ENCODE assay signal across 18 mouse cellular contexts in the genomic region with DNA sequence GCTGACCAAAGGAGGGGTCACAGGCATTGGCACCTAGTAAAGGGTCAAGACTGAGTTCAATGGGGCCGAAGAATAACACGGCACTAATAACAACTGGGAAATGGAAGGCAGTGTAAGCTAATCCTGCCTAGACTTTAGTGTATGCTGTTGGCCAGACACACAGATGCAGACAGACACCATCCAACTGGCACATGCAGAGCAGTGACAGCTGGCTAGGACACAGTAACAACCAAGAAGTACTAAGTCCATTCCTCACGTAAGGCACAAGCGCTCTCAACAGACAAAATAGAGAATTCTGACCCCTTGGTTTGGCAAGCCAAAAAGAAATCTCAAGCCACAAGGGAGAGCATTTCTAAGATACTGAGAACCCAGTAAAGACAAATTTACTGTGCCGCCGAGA. TPM values are rescaled to one million over a fixed set of nuclear protein-coding genes. Genes with fewer than 3 reads are reported as not detected.
DNase-seq lines count a peak whose midpoint lies in the region; ATAC-seq lines count a peak whose summit lies in the region.
"Had no signal": no experiment of that assay in that cellular context is flagged by ENCODE, and none has a peak within 500 bp of the region (broad histone marks: within the 10 kb centered on the region; RNA-seq: fewer than 3 reads in every experiment).

No protein-coding gene starts in this region.

- H3K9me3 ChIP-seq in heart, embryonic 13.5 days = no peaks in the 10 kb centered on the region
- H3K9me3 ChIP-seq in limb, embryonic 13.5 days = no peaks in the 10 kb centered on the region
- H3K9me3 ChIP-seq in limb, embryonic 10.5 days (replicated peaks) = no peaks in the 10 kb centered on the region
- no peaks in the 10 kb centered on the region for H3K9me3 ChIP-seq in liver, embryonic 11.5 days (ENCODE audit: control insufficient read depth, low read length)
- H3K9me3 ChIP-seq in liver, embryonic 16.5 days (replicated peaks; ENCODE audit: control insufficient read depth, low read length) = no peaks in the 10 kb centered on the region
- H3K9me3 ChIP-seq in forebrain, embryonic 10.5 days = no peaks in the 10 kb centered on the region
- H3K9me3 ChIP-seq: embryonic facial prominence, embryonic 13.5 days had no signal

- H3K27ac ChIP-seq in heart, embryonic 13.5 days (replicated peaks) = peak overlapping the region; percentile 28; the same call in 1 of the 2 replicates
- H3K27ac ChIP-seq in limb, embryonic 13.5 days = no peak overlapping the region
- no peak overlapping the region for H3K27ac ChIP-seq in limb, embryonic 10.5 days
- H3K27ac ChIP-seq in liver, embryonic 11.5 days (ENCODE audit: low read depth, low read length) = peak overlapping the region; percentile 65
- peak overlapping the region; percentile 69 for H3K27ac ChIP-seq in liver, embryonic 16.5 days (ENCODE audit: low read length)
- no peak overlapping the region for H3K27ac ChIP-seq in forebrain, embryonic 10.5 days
- H3K27ac ChIP-seq: embryonic facial prominence, embryonic 13.5 days had no signal

- H3K36me3 ChIP-seq in heart, embryonic 13.5 days = no peaks in the 10 kb centered on the region
- no peaks in the 10 kb centered on the region for H3K36me3 ChIP-seq in limb, embryonic 13.5 days
- no peaks in the 10 kb centered on the region for H3K36me3 ChIP-seq in limb, embryonic 10.5 days
- no peaks in the 10 kb centered on the region for H3K36me3 ChIP-seq in liver, embryonic 11.5 days (ENCODE audit: control insufficient read depth, insufficient read depth, low read length)
- H3K36me3 ChIP-seq in liver, embryonic 16.5 days (ENCODE audit: control insufficient read depth, insufficient read depth) = no peaks in the 10 kb centered on the region
- no peaks in the 10 kb centered on the region for H3K36me3 ChIP-seq in forebrain, embryonic 10.5 days (replicated peaks)
- H3K36me3 ChIP-seq: embryonic facial prominence, embryonic 13.5 days had no signal

- no peak for ATAC-seq in heart, embryonic 13.5 days (ENCODE audit: extremely low read depth, insufficient number of reproducible peaks, low FRiP score, low TSS enrichment)
- ATAC-seq in limb, embryonic 13.5 days (ENCODE audit: low FRiP score, low read depth) = no peak
- no peak for ATAC-seq in liver, embryonic 11.5 days (replicated peaks; ENCODE audit: low FRiP score)
- no peak for ATAC-seq in liver, embryonic 16.5 days (ENCODE audit: low read depth)
- ATAC-seq: forebrain, embryonic 16.5 days; lung, postnatal 0 days had no signal

- 51% methylated on average over 6 of the region's 6 CpGs for WGBS in heart, embryonic 13.5 days
- 74% methylated on average over 6 of the region's 6 CpGs for WGBS in limb, embryonic 13.5 days
- 81% methylated on average over 6 of the region's 6 CpGs for WGBS in limb, embryonic 10.5 days
- WGBS in liver, embryonic 11.5 days = 61% methylated on average over 6 of the region's 6 CpGs
- 41% methylated on average over 6 of the region's 6 CpGs for WGBS in liver, embryonic 16.5 days (ENCODE audit: insufficient replicate concordance)
- 85% methylated on average over 6 of the region's 6 CpGs for WGBS in forebrain, embryonic 10.5 days

- H3K4me1 ChIP-seq in heart, embryonic 13.5 days = peaks cover 51% of the 10 kb centered on the region
- H3K4me1 ChIP-seq in limb, embryonic 13.5 days = peaks cover 26% of the 10 kb centered on the region
- H3K4me1 ChIP-seq in limb, embryonic 10.5 days = peaks cover 13% of the 10 kb centered on the region
- H3K4me1 ChIP-seq in liver, embryonic 11.5 days (replicated peaks; ENCODE audit: control insufficient read depth, insufficient read depth, low read length) = peaks cover 44% of the 10 kb centered on the region
- peaks cover 55% of the 10 kb centered on the region for H3K4me1 ChIP-seq in liver, embryonic 16.5 days (ENCODE audit: control insufficient read depth, low read depth, low read length)
- H3K4me1 ChIP-seq in forebrain, embryonic 10.5 days = peaks cover 36% of the 10 kb centered on the region

- H3K4me2 ChIP-seq in heart, embryonic 13.5 days = peak overlapping the region; percentile 44
- H3K4me2 ChIP-seq in limb, embryonic 13.5 days (replicated peaks) = 0 out of 2 replicates have a peak overlapping the region, but pooled peaks have one; percentile 17
- H3K4me2 ChIP-seq in liver, embryonic 11.5 days = peak overlapping the region; percentile 74
- peak overlapping the region; percentile 62 for H3K4me2 ChIP-seq in liver, embryonic 16.5 days (ENCODE audit: low read depth, low read length)
- H3K4me2 ChIP-seq: embryonic facial prominence, embryonic 13.5 days; midbrain, embryonic 11.5 days had no signal

- peak overlapping the region; percentile 28; the same call in 1 of the 2 replicates for H3K9ac ChIP-seq in heart, embryonic 13.5 days
- no peak overlapping the region for H3K9ac ChIP-seq in limb, embryonic 13.5 days
- H3K9ac ChIP-seq in liver, embryonic 11.5 days (ENCODE audit: low read depth, low read length) = peak overlapping the region; percentile 36; the same call in 1 of the 2 replicates
- H3K9ac ChIP-seq in liver, embryonic 16.5 days (ENCODE audit: low read depth, low read length) = peak overlapping the region; percentile 47
- H3K9ac ChIP-seq: embryonic facial prominence, embryonic 13.5 days had no signal

- no peak for DNase-seq in heart, adult 8-10 months (ENCODE audit: low spot score)
- DNase-seq in limb, embryonic 10.5 days (ENCODE audit: low spot score) = no peak
- no peak for DNase-seq in liver, embryonic 11.5 days (ENCODE audit: low spot score)
- no peak for DNase-seq in forebrain, embryonic 10.5 days (ENCODE audit: extremely low spot score, low spot score)
- DNase-seq: cerebellum, postnatal 36 days; gastrocnemius, postnatal 36 days; kidney, adult 11 months; kidney, postnatal 36 days; left cerebral cortex, postnatal 4 days; right cerebral cortex, postnatal 4 days; thymus, adult 2 months had no signal

- H3K27me3 ChIP-seq in heart, embryonic 13.5 days (replicated peaks) = no peaks in the 10 kb centered on the region
- H3K27me3 ChIP-seq in limb, embryonic 13.5 days = no peaks in the 10 kb centered on the region
- H3K27me3 ChIP-seq in limb, embryonic 10.5 days (ENCODE audit: low read depth, poor library complexity, severe bottlenecking) = no peaks in the 10 kb centered on the region
- no peaks in the 10 kb centered on the region for H3K27me3 ChIP-seq in liver, embryonic 11.5 days (replicated peaks; ENCODE audit: control insufficient read depth, insufficient read depth, low read length)
- H3K27me3 ChIP-seq in liver, embryonic 16.5 days (ENCODE audit: control insufficient read depth, insufficient read depth, low read depth, low read length) = no peaks in the 10 kb centered on the region
- no peaks in the 10 kb centered on the region for H3K27me3 ChIP-seq in forebrain, embryonic 10.5 days (ENCODE audit: poor library complexity, severe bottlenecking)
- H3K27me3 ChIP-seq: embryonic facial prominence, embryonic 13.5 days had no signal

- H3K4me3 ChIP-seq in heart, embryonic 13.5 days = no peak overlapping the region
- no peak overlapping the region for H3K4me3 ChIP-seq in limb, embryonic 13.5 days
- H3K4me3 ChIP-seq in limb, embryonic 10.5 days = no peak overlapping the region
- no peak overlapping the region for H3K4me3 ChIP-seq in liver, embryonic 11.5 days (ENCODE audit: low read depth, low read length)
- H3K4me3 ChIP-seq in liver, embryonic 16.5 days (ENCODE audit: low read depth, low read length) = peak overlapping the region; percentile 97
- H3K4me3 ChIP-seq in forebrain, embryonic 10.5 days = no peak overlapping the region
- H3K4me3 ChIP-seq: embryonic facial prominence, embryonic 13.5 days had no signal

RNA-seq across cellular contexts. Expression of a gene that starts 8.7 kb away (rescaled TPM):
- polyA plus RNA-seq in heart, embryonic 13.5 days (2015; fragmentation: Nextera tagmentation; extraction: Ambion mirVana) = 5.8 and 6.5 TPM in 2 replicates
- 10 to 100 TPM; 23.0 to 31.0 (median 28.3) TPM for total RNA-seq in heart, adult 8-10 months (2022)
- polyA plus RNA-seq in limb, embryonic 13.5 days (2015; fragmentation: Nextera tagmentation; extraction: Ambion mirVana) = 12.5 and 13.4 TPM in 2 replicates
- polyA plus RNA-seq in limb, embryonic 10.5 days (2016; fragmentation: Nextera tagmentation; extraction: Ambion mirVana) = 13.4 and 13.8 TPM in 2 replicates
- polyA plus RNA-seq in liver, embryonic 11.5 days (2014; fragmentation: Nextera tagmentation; extraction: Ambion mirVana) = 19.1 and 19.8 TPM in 2 replicates
- 7.7 and 8.8 TPM in 2 replicates for polyA plus RNA-seq in liver, embryonic 16.5 days (2015; fragmentation: Nextera tagmentation; extraction: Ambion mirVana)
- 12.2 and 13.0 TPM in 2 replicates for polyA plus RNA-seq in forebrain, embryonic 10.5 days (2016; fragmentation: Nextera tagmentation; extraction: Ambion mirVana)

Comparison
In these comparisons a context has a peak if more than half of its experiments do, and no peak if none do; other contexts are left out.
1. H3K27ac ChIP-seq: peak in heart, embryonic 13.5 days (single experiment), liver, embryonic 11.5 days (single experiment) and liver, embryonic 16.5 days (single experiment); none in limb, embryonic 13.5 days (single experiment), limb, embryonic 10.5 days (single experiment) and forebrain, embryonic 10.5 days (single experiment).
2. H3K4me2 ChIP-seq: peak in every context shown above with its lines; median percentile 74 in liver, embryonic 11.5 days; 62 in liver, embryonic 16.5 days; 44 in heart, embryonic 13.5 days; 17 in limb, embryonic 13.5 days.